Mouse (Mus musculus) liver, postnatal 0 days (tissue): ENCODE measurements around the gene Dpp9.

ENCODE experiments used
- CTCF ChIP-seq: sonication (generic); IDR thresholded peaks from 2 replicates; pipeline ENCODE4 v1.5.1; 2016; ENCODE audit warnings: antibody characterized with exemption, low read depth
- EP300 ChIP-seq: IDR thresholded peaks from 2 replicates; pipeline ENCODE4 v1.6.1; 2016; ENCODE audit warnings: antibody characterized with exemption, low read depth, mild to moderate bottlenecking

DNA sequence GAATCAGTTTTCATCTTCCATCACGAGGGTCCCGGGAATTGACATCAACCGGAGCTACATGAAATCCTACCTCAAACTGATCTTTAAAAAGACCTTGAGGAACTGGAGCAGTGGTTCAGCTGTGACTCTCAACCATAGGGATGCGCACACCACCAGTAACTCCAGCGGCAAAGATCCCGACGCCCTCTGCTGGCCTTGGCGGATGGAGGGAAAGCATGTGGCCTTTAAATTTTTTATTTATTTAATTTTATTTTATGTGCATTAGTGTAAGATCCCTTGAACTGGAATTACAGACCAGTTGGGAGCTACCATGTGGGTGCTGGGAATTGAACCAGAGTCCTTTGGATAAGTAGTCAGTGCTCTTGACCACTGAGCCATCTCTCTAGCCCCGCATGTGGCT lies 36.7 kb upstream of the Dpp9 start:
- no peak for TF ChIP-seq CTCF
- no peak for TF ChIP-seq EP300
